Mouse (Mus musculus): ENCODE data around the gene Lrrc66. TPM values are rescaled to one million over a fixed set of nuclear protein-coding genes. Genes with fewer than 3 reads are reported as not detected.

Gene Lrrc66
- polyA plus RNA-seq, 1 experiment from 2014 or later = not detected

Other genes with a start within 250 kb of the Lrrc66 start
- gene Cwh43, start 226.5 kb downstream of the Lrrc66 start, polyA plus RNA-seq (2015; fragmentation: Nextera tagmentation; extraction: Ambion mirVana) = 0.35 TPM in 1 of 2 replicates, not detected in the other
- 55.3 and 58.3 TPM in 2 replicates for gene Dcun1d4, start 151.5 kb downstream of the Lrrc66 start, polyA plus RNA-seq (2015; fragmentation: Nextera tagmentation; extraction: Ambion mirVana)
- gene Sgcb, start 15.3 kb upstream of the Lrrc66 start, polyA plus RNA-seq (2015; fragmentation: Nextera tagmentation; extraction: Ambion mirVana) = 23.8 and 25.9 TPM in 2 replicates
- gene Spata18, start 18.9 kb upstream of the Lrrc66 start, polyA plus RNA-seq (2015; fragmentation: Nextera tagmentation; extraction: Ambion mirVana) = 0.14 and 0.22 TPM in 2 replicates